Mouse (Mus musculus) right cerebral cortex, postnatal 36 days (tissue): ENCODE data around the gene Clec12b.
A peak's percentile ranks its signal among the peaks of the same experiment; 100 is the strongest.
"Not testable (repeated sequence)": the region's sequence is repeated elsewhere in the genome, so short reads cannot be mapped to it uniquely, and the experiment has no call there.

Source experiments
- DNase-seq, 2 experiments: peaks; one replicate each; pipeline ENCODE4 v3.0.0; 2022; ENCODE audit warnings: low spot score in 2 of 2, mixed read lengths in 1 of 2

Clec12b gene

GRCm38 (mm10) chr6:129369374-129370132, 16.1 kb downstream of the Clec12b start:
- no peak for DNase-seq

- no peak for DNase-seq
Measured at GRCm38 (mm10) chr6:129365959-129366359, 19.7 kb downstream of the Clec12b start.

- no peak for DNase-seq
Measured at GRCm38 (mm10) chr6:129363942-129364341, 21.7 kb downstream of the Clec12b start.

GRCm38 (mm10) chr6:129359515-129359914, 26.2 kb downstream of the Clec12b start:
- DNase-seq = no peak

- DNase-seq = no peak
Measured at GRCm38 (mm10) chr6:129356430-129356829, 29.2 kb downstream of the Clec12b start.

GRCm38 (mm10) chr6:129355774-129356173, 29.9 kb downstream of the Clec12b start:
- DNase-seq = no peak

GRCm38 (mm10) chr6:129351091-129351490, 34.6 kb downstream of the Clec12b start:
- DNase-seq = no peak

GRCm38 (mm10) chr6:129349524-129350352, 35.9 kb downstream of the Clec12b start:
- no peak for DNase-seq

- no peak for DNase-seq
Measured at GRCm38 (mm10) chr6:129344408-129344807, 41.3 kb downstream of the Clec12b start.

- not testable (repeated sequence) for DNase-seq
Measured at GRCm38 (mm10) chr6:129342391-129342790, 43.3 kb downstream of the Clec12b start, which contains the start of gene Clec12a. Gene Clec12a, plus strand, starts transcription at chr6:129342691.

GRCm38 (mm10) chr6:129337751-129338150, 47.9 kb downstream of the Clec12b start:
- no peak for DNase-seq

- DNase-seq = peak; percentile 24 to 30
Measured at GRCm38 (mm10) chr6:129333674-129334078, 52.0 kb downstream of the Clec12b start.

GRCm38 (mm10) chr6:129331610-129332009, 54.1 kb downstream of the Clec12b start, which contains the start of gene 4922502D21Rik:
Gene 4922502D21Rik, minus strand, starts transcription at chr6:129331796.
- no peak for DNase-seq

- no peak for DNase-seq
Measured at GRCm38 (mm10) chr6:129326568-129327150, 59.0 kb downstream of the Clec12b start.

GRCm38 (mm10) chr6:129326016-129326415, 59.7 kb downstream of the Clec12b start:
- DNase-seq = no peak
